Comparison of ENCODE assay signal across 7 mouse cellular contexts in the genomic region with DNA sequence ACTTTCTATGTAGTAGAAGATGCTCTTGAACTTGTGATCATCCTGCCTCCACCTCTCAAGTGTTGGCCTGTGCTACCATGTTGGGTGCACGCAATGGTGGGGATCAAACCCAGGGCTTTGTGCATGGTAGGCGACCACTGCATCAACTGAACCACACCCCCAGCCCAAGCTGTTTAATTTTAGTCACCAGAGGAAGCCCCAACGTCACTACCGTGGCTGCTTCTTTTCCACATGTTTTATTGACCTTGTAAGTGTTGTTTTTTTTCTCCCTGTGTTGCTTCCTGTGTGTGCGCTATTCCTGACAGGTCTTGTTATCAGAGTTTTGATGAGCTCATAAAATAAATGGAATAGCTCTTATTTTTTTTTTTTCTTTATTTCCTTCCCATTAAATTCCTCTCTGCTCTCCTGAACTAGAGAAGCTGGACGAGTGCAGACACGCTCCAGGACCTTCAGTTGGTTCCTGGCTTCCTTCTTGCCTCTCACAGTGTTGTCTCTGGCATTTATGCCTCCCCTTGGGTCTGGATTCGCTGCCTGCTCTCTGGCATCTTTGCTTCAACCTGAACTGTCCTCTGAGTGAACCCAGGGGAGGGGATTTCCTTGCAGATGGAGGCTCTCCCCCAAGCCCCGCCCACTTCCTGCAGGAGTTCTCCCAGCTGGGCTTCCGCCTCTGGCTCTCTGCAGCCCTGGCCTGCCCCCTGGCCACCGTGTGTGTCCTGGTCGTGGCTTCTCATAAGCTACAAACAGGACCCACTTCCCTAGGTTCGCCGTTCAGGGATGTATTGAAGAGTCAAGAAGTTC.
A peak's percentile ranks its signal among the peaks of the same experiment; 100 is the strongest.
DNase-seq lines count a peak whose midpoint lies in the region; ATAC-seq lines count a peak whose summit lies in the region.

No protein-coding gene starts in this region.

- no peaks in the 10 kb centered on the region for H3K27me3 ChIP-seq in kidney, embryonic 14.5 days (ENCODE audit: control insufficient read depth, insufficient read depth, low read length)
- no peaks in the 10 kb centered on the region for H3K27me3 ChIP-seq in stomach, embryonic 15.5 days (replicated peaks)

- peak overlapping the region; percentile 31; the same call in 1 of the 2 replicates for H3K4me2 ChIP-seq in kidney, embryonic 14.5 days (replicated peaks; ENCODE audit: low read depth, low read length)
- H3K4me2 ChIP-seq in stomach, embryonic 15.5 days, result peak overlapping the region; percentile 34

- no peak overlapping the region; the same call in 1 of the 2 replicates for H3K4me3 ChIP-seq in kidney, embryonic 14.5 days (ENCODE audit: low read length)
- no peak overlapping the region for H3K4me3 ChIP-seq in stomach, embryonic 15.5 days (replicated peaks)

- peaks cover 21% of the 10 kb centered on the region for H3K4me1 ChIP-seq in kidney, embryonic 14.5 days (ENCODE audit: control insufficient read depth, insufficient read depth, low read length)
- H3K4me1 ChIP-seq in stomach, embryonic 15.5 days, result peaks cover 15% of the 10 kb centered on the region; the same call in 1 of the 2 replicates

- peak; percentile 96 for ATAC-seq in kidney, embryonic 14.5 days (ENCODE audit: low FRiP score, low TSS enrichment)
- peak; percentile 89 for ATAC-seq in stomach, embryonic 15.5 days (ENCODE audit: insufficient read depth, low FRiP score, low read depth)

- H3K36me3 ChIP-seq in kidney, embryonic 14.5 days (ENCODE audit: control insufficient read depth, insufficient read depth, low read length), result no peaks in the 10 kb centered on the region
- no peaks in the 10 kb centered on the region for H3K36me3 ChIP-seq in stomach, embryonic 15.5 days

- H3K9me3 ChIP-seq in kidney, embryonic 14.5 days (ENCODE audit: control insufficient read depth, low read length), result no peaks in the 10 kb centered on the region
- no peaks in the 10 kb centered on the region for H3K9me3 ChIP-seq in stomach, embryonic 15.5 days

- WGBS in kidney, embryonic 14.5 days, result 16% methylated on average over 14 of the region's 14 CpGs
- 16% methylated on average over 14 of the region's 14 CpGs for WGBS in stomach, embryonic 15.5 days

- peak overlapping the region; percentile 18; the same call in 1 of the 2 replicates for H3K9ac ChIP-seq in kidney, embryonic 14.5 days (ENCODE audit: low read depth, low read length)
- H3K9ac ChIP-seq in stomach, embryonic 15.5 days, result no peak overlapping the region

- peak; percentile 75 for DNase-seq in ES-CJ7 (ENCODE audit: low read depth, low spot score)
- peak; percentile 87 for DNase-seq in adrenal gland, postnatal 14 days
- peak; percentile 86 to 93 for DNase-seq in heart, adult 18-20 months
- DNase-seq in lung, postnatal 25 days (ENCODE audit: low spot score), result peak; percentile 76
- no peak for DNase-seq in cerebellum, adult 11-12 months

- H3K27ac ChIP-seq in kidney, embryonic 14.5 days (ENCODE audit: low read depth, low read length), result peak overlapping the region; percentile 90
- H3K27ac ChIP-seq in stomach, embryonic 15.5 days, result peak overlapping the region; percentile 62
